Mouse (Mus musculus) ovary, postnatal 14 days (tissue): Measurements from ENCODE around the gene Bcar1.

Source experiments
- DNase-seq: peaks from one replicate; pipeline ENCODE4 v3.0.0; 2022; ENCODE audit warnings: low spot score

Bcar1 gene

GRCm38 (mm10) chr8:111743792-111744696, at the start of gene Bcar1:
Bcar1 (minus strand) TSS chr8:111743809.
- peak; percentile 86 for DNase-seq

- DNase-seq = no peak
Observed at GRCm38 (mm10) chr8:111789639-111790038, 46.0 kb upstream of the Bcar1 start.

DNA sequence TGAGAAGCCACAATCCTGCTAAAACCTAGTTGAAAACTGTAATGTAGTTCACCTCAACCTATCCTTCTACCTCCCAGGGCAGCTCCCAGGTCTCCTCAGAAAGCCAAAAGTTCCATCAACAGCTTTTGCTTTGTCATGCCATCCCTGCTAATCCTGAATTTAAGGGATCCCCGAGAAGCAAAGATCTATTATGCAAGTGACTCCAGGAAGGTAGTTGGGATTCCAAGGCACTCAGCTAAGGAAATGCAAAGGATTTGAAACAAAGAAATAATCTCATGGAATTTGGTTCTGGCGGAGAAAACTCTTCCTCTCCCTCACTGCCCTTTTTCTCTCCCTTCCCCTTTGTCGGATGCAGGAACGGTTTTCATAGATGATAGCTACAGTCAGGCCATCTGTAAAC, 45.6 kb upstream of the Bcar1 start:
- no peak for DNase-seq

DNA sequence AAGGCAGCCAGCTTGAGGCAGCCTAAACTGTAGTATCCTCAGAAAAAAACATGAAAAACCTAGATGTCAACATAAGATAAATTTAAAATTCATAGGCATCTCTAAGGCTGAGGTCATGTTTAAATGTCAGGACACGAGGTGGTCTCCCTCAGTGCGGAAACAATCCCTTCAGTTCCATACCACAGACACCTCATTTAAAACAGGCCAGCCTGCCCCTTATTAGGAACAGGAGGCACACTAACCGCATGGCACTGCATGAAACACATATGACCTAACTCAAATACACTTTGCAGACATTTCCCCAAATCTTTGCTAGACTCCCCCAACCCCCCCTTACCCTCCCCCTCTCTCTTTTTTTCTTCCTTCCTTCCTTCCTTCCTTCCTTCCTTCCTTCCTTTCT, 44.9 kb upstream of the Bcar1 start:
- no peak for DNase-seq

DNA sequence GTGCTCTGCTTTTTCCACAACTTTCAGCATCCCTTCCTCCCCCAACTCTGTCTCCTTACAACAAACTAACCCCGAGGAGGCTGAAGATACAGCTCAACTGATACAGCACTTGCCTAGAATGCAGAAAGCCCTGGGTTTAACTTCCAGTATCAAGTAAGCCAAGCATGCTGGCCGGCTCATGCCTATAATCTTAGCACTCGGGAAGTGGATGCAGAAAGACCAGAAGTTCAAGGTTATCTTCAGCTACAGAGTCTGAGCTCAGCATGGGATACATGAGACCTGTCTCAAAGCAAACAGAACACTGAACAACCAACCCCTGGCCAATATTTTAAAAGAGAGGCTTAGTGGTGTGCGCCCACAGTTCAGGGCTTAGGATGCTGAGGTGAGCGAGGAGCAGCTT, 44.5 kb upstream of the Bcar1 start:
- DNase-seq = no peak

DNA sequence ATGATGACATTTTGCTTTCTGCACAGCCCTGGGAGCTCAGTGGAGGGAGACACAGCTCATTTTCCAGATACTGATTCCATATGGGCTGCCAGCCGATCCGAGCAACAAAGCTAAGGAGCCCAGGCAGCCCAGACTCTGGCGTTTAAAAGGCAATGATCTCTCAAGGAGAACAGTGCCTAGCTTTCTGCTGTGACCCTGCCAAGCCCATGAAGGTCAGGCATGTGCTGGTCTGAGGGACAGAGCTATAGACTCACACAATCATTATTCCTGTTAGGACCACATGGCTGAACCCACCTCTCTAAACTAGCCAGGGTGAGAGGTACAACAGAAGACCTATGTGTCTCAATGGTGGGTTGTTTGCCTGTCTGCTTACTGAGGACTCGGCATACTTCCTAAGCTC, 44.1 kb upstream of the Bcar1 start:
- DNase-seq = no peak

- no peak for DNase-seq
Observed at GRCm38 (mm10) chr8:111786701-111787588, 43.3 kb upstream of the Bcar1 start.

GRCm38 (mm10) chr8:111786116-111786515, 42.5 kb upstream of the Bcar1 start:
- no peak for DNase-seq

- DNase-seq = no peak
Observed at GRCm38 (mm10) chr8:111782671-111783394, 39.2 kb upstream of the Bcar1 start.

DNA sequence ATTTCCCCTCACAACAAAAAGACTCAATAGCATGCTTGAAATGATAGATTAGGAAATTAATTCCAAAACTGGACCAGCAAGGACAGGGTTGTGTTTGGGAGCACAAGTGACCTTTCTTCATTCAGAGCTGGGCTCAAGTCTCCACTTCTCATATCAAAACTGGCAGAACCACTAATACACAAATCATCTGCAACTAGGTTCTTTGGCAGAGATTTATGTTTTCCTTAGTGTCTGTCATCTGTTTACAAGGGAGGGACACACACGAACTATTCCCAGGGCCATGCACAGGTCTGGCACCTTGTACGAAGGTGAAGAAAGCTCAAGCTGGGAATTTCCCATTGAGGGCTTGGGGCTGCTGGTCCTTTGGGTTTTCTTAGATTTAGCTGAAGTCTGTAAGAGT, 38.6 kb upstream of the Bcar1 start:
- DNase-seq = no peak

DNA sequence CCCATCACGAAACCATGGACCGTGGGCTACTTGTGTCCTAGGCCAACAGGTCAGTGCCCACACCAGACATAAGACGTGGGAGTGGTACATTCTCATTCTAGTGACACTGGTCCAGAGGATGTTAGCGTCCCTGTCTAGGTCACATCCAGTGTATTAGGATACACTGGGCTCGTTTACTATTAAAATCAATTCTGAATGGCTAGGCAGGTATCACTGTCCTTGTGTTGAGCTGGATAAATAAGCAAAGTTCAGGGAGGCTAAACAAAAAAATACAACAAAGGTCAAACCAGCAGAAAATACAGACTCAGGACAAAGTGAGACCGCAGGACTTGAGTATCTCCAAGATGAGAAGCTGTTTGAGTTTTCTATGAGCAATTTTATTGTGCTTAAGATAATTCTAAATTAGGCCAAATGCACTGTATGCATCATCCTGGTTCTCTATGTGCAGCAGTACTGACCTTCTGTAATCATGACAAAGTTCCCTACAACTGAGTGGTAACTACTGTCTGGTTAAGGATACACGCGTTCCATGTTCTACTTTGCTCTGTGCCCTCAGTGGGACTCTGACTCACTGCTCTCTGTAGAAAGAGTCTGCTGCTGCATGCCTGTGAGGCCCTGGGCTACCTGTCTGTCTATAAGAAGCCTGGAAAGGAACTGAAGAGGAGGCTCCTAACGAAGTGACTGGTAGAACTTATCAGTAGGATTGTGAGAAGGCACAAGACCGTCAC, 37.3 kb upstream of the Bcar1 start:
- no peak for DNase-seq

DNA sequence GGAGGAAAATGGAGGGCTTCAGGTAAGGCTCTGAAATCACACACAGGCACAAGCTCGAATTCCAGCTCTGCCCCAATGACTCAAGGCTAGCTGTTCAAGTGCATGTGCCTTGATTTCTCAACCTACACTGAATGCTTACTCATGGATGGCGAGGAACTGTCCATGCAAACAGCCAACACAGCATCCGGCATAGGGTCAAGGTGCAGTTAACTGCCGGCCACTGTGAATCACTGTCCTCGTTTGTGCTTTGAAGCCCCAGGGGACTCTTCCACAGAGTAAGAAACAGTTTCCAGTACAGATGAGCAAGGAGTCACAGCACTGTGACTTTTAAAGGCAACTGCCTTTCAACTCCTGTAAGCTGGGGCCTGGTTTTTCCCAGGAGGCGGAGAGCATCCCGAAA, 36.1 kb upstream of the Bcar1 start:
- DNase-seq = no peak

- DNase-seq = no peak
Observed at GRCm38 (mm10) chr8:111778801-111779200, 35.2 kb upstream of the Bcar1 start.

DNA sequence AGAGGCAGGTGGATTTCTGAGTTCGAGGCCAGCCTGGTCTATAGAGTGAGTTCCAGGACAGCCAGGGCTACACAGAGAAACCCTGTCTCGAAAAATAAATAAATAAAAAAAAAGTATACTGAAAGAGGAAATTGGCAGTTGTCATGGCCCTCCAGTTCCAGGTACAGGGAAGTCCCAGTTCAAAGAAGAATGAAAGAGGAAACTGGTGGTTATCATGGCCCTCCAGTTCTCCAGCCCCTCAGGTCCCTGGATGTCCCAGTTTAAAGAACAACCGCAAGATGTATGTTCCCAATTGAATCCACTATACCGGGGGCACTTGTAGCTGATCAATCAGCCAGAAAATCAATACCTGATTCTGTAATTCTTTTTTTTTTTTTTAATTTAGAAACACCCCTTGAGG, 32.9 kb upstream of the Bcar1 start:
- DNase-seq = no peak

DNA sequence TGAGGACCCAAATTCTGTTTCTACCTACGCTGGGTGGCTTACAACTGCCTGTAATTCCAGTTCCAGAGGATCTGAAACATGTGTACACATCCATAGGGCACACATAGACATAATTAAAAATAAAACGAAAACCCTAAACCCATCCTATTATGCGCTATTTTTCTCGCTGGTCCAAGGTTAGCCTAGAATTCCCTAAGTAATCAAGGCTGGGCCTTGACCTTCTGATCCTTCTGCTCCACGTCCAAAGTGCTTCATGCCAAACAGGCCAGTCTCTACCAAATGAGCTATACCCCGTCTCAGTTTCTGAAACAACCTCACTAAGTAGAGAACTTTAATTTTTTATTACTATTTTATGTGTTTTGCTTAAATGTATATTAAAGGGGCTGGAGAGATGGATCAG, 32.2 kb upstream of the Bcar1 start:
- no peak for DNase-seq

DNA sequence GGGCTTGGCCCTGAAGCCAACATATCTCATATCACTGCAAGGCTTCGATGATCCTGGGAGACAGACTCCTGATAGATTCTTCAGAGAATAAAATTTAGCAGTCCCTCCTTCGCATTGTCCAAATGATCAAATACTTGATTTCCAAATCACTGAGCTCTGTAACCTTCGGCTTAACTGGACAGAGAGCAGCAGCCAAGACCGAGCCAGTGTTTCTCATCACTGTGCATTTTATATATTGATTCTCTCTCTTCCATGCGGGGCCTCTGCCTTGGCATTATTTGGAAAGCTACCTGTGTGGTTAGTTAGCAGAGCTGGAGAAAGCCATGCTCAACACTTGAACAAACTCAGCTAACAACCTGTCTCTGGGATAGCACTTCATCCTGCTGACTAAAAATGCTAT, 29.9 kb upstream of the Bcar1 start:
- DNase-seq = no peak

GRCm38 (mm10) chr8:111773057-111773456, 29.4 kb upstream of the Bcar1 start:
- no peak for DNase-seq

DNA sequence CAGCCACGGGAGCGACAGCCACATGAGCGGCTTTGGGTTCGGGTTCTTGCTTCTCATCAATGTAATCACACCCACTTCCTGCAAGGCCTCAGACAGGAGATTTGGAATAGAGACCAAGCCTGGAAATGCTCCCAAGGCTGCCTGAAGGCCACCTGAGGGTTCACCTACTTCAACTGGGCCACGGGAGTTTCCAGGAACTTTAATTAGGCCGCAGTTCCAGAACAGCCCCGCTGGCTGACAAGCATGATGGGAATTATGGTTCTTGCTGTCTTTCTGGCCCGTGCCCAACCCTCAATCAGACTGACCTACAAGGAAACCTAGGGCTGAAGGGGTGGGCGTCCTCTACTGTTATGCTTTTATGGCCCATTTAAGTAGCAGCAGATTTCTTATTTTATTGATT, 28.5 kb upstream of the Bcar1 start:
- DNase-seq = no peak

GRCm38 (mm10) chr8:111771625-111772020, 28.0 kb upstream of the Bcar1 start:
- no peak for DNase-seq

- DNase-seq = no peak
Observed at GRCm38 (mm10) chr8:111770958-111771624, 27.5 kb upstream of the Bcar1 start.

DNA sequence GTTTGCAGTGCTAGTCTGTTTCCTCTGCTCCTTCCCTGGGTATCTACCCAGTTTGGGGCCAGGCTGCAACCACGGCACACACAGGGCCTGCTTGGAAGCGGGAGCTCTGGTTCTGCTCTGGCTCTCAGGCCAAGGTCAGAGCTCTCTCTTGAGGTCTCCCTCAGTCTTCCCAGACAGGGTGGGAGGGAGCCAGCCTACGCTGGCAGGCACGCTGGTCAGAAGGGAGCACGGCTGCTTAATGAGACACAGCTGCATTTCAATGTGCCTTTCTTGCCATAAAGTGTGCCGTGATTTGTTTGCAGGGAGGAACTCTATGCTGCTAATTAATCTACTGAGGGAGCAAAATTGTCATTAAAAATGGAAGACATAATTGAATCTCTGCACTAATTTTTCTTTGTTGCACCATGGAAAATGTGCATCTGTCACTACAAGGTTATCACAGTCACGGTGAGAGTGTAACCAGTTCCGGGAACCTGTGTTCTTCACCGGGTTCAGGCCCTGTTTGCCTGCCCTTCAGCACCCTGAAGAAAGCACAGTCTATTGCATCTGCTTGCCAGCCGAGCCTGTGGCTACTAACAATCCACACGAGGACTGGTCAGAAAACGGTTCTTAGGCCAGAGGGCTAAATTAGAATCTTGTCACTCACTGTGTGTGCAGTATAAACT, 26.3 kb upstream of the Bcar1 start:
- no peak for DNase-seq
